Mouse (Mus musculus): ENCODE measurements around the gene Dmwd. TPM values are rescaled to one million over a fixed set of nuclear protein-coding genes. Genes with fewer than 3 reads are reported as not detected.
A peak's percentile ranks its signal among the peaks of the same experiment; 100 is the strongest.

Dmwd gene
- polyA plus RNA-seq, 1 experiment = not detected

GRCm38 (mm10) chr7:19086760-19087159 is 10.7 kb downstream of the Dmwd start:
- 79% methylated on average over 18 of the region's 18 CpGs for WGBS
- Histone ChIP-seq H3K4me3 (ENCODE audit: insufficient read depth, low read depth, low read length) (no peak overlapping the region), H3K4me1 (ENCODE audit: control insufficient read depth, insufficient read depth, low read length) (peaks cover 25% of the 10 kb centered on the region), H3K27ac (ENCODE audit: insufficient read depth, low read depth, low read length) (no peak overlapping the region)
- TF ChIP-seq POLR2A (IDR thresholded peaks at IDR 0.05; ENCODE audit: insufficient read depth, low read depth, low read length) = no peak
- TF ChIP-seq CTCF (IDR thresholded peaks at IDR 0.05; ENCODE audit: insufficient read depth, low read depth, low read length) = no peak

GRCm38 (mm10) chr7:19088813-19089212 is 12.8 kb downstream of the Dmwd start:
- Histone ChIP-seq H3K4me3 (ENCODE audit: insufficient read depth, low read depth, low read length) (no peak overlapping the region), H3K27ac (ENCODE audit: insufficient read depth, low read depth, low read length) (no peak overlapping the region), H3K4me1 (ENCODE audit: control insufficient read depth, insufficient read depth, low read length) (peaks cover 30% of the 10 kb centered on the region)
- 45% methylated on average over 10 of the region's 10 CpGs for WGBS
- no peak for TF ChIP-seq POLR2A (IDR thresholded peaks at IDR 0.05; ENCODE audit: insufficient read depth, low read depth, low read length)
- peak; percentile 71 for TF ChIP-seq CTCF (IDR thresholded peaks at IDR 0.05; ENCODE audit: insufficient read depth, low read depth, low read length)

- H3K27ac ChIP-seq (ENCODE audit: insufficient read depth, low read depth, low read length) = no peak overlapping the region
- 71% methylated on average over 17 of the region's 17 CpGs for WGBS
- TF ChIP-seq CTCF (IDR thresholded peaks at IDR 0.05; ENCODE audit: insufficient read depth, low read depth, low read length) = no peak
- TF ChIP-seq POLR2A (IDR thresholded peaks at IDR 0.05; ENCODE audit: insufficient read depth, low read depth, low read length) = no peak
- peaks cover 36% of the 10 kb centered on the region for H3K4me1 ChIP-seq (ENCODE audit: control insufficient read depth, insufficient read depth, low read length)
- no peak overlapping the region for H3K4me3 ChIP-seq (ENCODE audit: insufficient read depth, low read depth, low read length)
Measured at GRCm38 (mm10) chr7:19091913-19092312, 15.9 kb downstream of the Dmwd start.

GRCm38 (mm10) chr7:19092381-19093173 is 16.6 kb downstream of the Dmwd start:
- Histone ChIP-seq H3K27ac (ENCODE audit: insufficient read depth, low read depth, low read length) (no peak overlapping the region), H3K4me1 (ENCODE audit: control insufficient read depth, insufficient read depth, low read length) (peaks cover 36% of the 10 kb centered on the region), H3K4me3 (ENCODE audit: insufficient read depth, low read depth, low read length) (no peak overlapping the region)
- TF ChIP-seq POLR2A (IDR thresholded peaks at IDR 0.05; ENCODE audit: insufficient read depth, low read depth, low read length) = no peak
- no peak for TF ChIP-seq CTCF (IDR thresholded peaks at IDR 0.05; ENCODE audit: insufficient read depth, low read depth, low read length)
- 24% methylated on average over 38 of the region's 38 CpGs for WGBS

- Histone ChIP-seq H3K27ac (ENCODE audit: insufficient read depth, low read depth, low read length) (peak overlapping the region; percentile 21; the same call in 1 of the 2 replicates), H3K4me3 (ENCODE audit: insufficient read depth, low read depth, low read length) (peak overlapping the region; percentile 54)
- 5% methylated on average over 15 of the region's 15 CpGs for whole genome bisulfite sequencing
Measured at GRCm38 (mm10) chr7:19093174-19093521, 17.1 kb downstream of the Dmwd start.

GRCm38 (mm10) chr7:19093537-19094385 is 17.7 kb downstream of the Dmwd start:
- Histone ChIP-seq H3K27ac (ENCODE audit: insufficient read depth, low read depth, low read length) (peak overlapping the region; percentile 27; the same call in 1 of the 2 replicates), H3K4me3 (ENCODE audit: insufficient read depth, low read depth, low read length) (peak overlapping the region; percentile 54), H3K4me1 (ENCODE audit: control insufficient read depth, insufficient read depth, low read length) (peaks cover 36% of the 10 kb centered on the region)
- TF ChIP-seq POLR2A (IDR thresholded peaks at IDR 0.05; ENCODE audit: insufficient read depth, low read depth, low read length) (no peak), CTCF (IDR thresholded peaks at IDR 0.05; ENCODE audit: insufficient read depth, low read depth, low read length) (no peak)
- under 1% methylated on average over 45 of the region's 45 CpGs for WGBS

More at GRCm38 (mm10) chr7:19093174-19093521, 17.1 kb downstream of the Dmwd start:
- peak; percentile 82 for TF ChIP-seq CTCF (IDR thresholded peaks at IDR 0.05; ENCODE audit: insufficient read depth, low read depth, low read length)
- TF ChIP-seq POLR2A (IDR thresholded peaks at IDR 0.05; ENCODE audit: insufficient read depth, low read depth, low read length) = no peak
- peaks cover 36% of the 10 kb centered on the region for H3K4me1 ChIP-seq (ENCODE audit: control insufficient read depth, insufficient read depth, low read length)

GRCm38 (mm10) chr7:19094471-19094825 is 18.4 kb downstream of the Dmwd start, which contains the start of gene Six5:
TSS of gene Six5 (plus strand) at chr7:19094594.
- H3K27ac ChIP-seq (ENCODE audit: insufficient read depth, low read depth, low read length) = peak within 1 kb of the TSS; percentile 27; the same call in 1 of the 2 replicates
- peaks cover 36% of the 10 kb centered on the region for H3K4me1 ChIP-seq (ENCODE audit: control insufficient read depth, insufficient read depth, low read length)
- under 1% methylated on average over 15 of the region's 36 CpGs for WGBS
- peak within 1 kb of the TSS; percentile 54 for H3K4me3 ChIP-seq (ENCODE audit: insufficient read depth, low read depth, low read length)
- TF ChIP-seq CTCF (IDR thresholded peaks at IDR 0.05; ENCODE audit: insufficient read depth, low read depth, low read length) (no peak), POLR2A (IDR thresholded peaks at IDR 0.05; ENCODE audit: insufficient read depth, low read depth, low read length) (no peak)

- H3K4me1 ChIP-seq (ENCODE audit: control insufficient read depth, insufficient read depth, low read length) = peaks cover 36% of the 10 kb centered on the region
- no peak overlapping the region for H3K27ac ChIP-seq (ENCODE audit: insufficient read depth, low read depth, low read length)
- 1% methylated on average over 87 of the region's 87 CpGs for WGBS
- peak overlapping the region; percentile 54 for H3K4me3 ChIP-seq (ENCODE audit: insufficient read depth, low read depth, low read length)
- TF ChIP-seq CTCF (IDR thresholded peaks at IDR 0.05; ENCODE audit: insufficient read depth, low read depth, low read length) (no peak), POLR2A (IDR thresholded peaks at IDR 0.05; ENCODE audit: insufficient read depth, low read depth, low read length) (no peak)
Measured at GRCm38 (mm10) chr7:19094826-19095750, 19.1 kb downstream of the Dmwd start.

Data from olfactory bulb, adult 2 months (tissue).